Mouse (Mus musculus): ENCODE measurements around the gene Hfe. TPM values are rescaled to one million over a fixed set of nuclear protein-coding genes. Genes with fewer than 3 reads are reported as not detected.
"Not testable (repeated sequence)": the region's sequence is repeated elsewhere in the genome, so short reads cannot be mapped to it uniquely, and the experiment has no call there.

The Hfe gene
- polyA plus RNA-seq, 1 experiment from 2014 or later: 3.5 TPM

- peak overlapping the region; percentile 54 for H3K4me2 ChIP-seq (ENCODE audit: low read length)
- WGBS: 29% methylated on average over 4 of the region's 4 CpGs
- H3K36me3 ChIP-seq (ENCODE audit: control insufficient read depth, insufficient read depth, low read length): no peaks in the 10 kb centered on the region
- H3K27ac ChIP-seq (ENCODE audit: low read depth, low read length): peak overlapping the region; percentile 93
- H3K27me3 ChIP-seq (replicated peaks; ENCODE audit: control insufficient read depth, insufficient read depth, low read length): no peaks in the 10 kb centered on the region
- H3K9ac ChIP-seq (ENCODE audit: low read length): peak overlapping the region; percentile 66
- ATAC-seq (no peak), DNase-seq (ENCODE audit: low spot score) (peak; percentile 36)
- H3K9me3 ChIP-seq (replicated peaks; ENCODE audit: control insufficient read depth, low read length): no peaks in the 10 kb centered on the region
- H3K4me1 ChIP-seq (ENCODE audit: control insufficient read depth, insufficient read depth, low read length): peaks cover 11% of the 10 kb centered on the region; the same call in 1 of the 2 replicates
- H3K4me3 ChIP-seq (ENCODE audit: low read depth, low read length): peak overlapping the region; percentile 42
Measured at GRCm38 (mm10) chr13:23685966-23686365, 24.7 kb downstream of the Hfe start.

GRCm38 (mm10) chr13:23685121-23685861 is 25.4 kb downstream of the Hfe start:
- Histone ChIP-seq H3K27ac (ENCODE audit: low read depth, low read length) (peak overlapping the region; percentile 93), H3K4me3 (ENCODE audit: low read depth, low read length) (peak overlapping the region; percentile 42), H3K27me3 (replicated peaks; ENCODE audit: control insufficient read depth, insufficient read depth, low read length) (no peaks in the 10 kb centered on the region), H3K9ac (ENCODE audit: low read length) (peak overlapping the region; percentile 66), H3K4me1 (ENCODE audit: control insufficient read depth, insufficient read depth, low read length) (peaks cover 11% of the 10 kb centered on the region; the same call in 1 of the 2 replicates), H3K9me3 (replicated peaks; ENCODE audit: control insufficient read depth, low read length) (no peaks in the 10 kb centered on the region), H3K36me3 (ENCODE audit: control insufficient read depth, insufficient read depth, low read length) (no peaks in the 10 kb centered on the region), H3K4me2 (ENCODE audit: low read length) (peak overlapping the region; percentile 54)
- 4% methylated on average over 15 of the region's 15 CpGs for WGBS
- DNase-seq (ENCODE audit: low spot score) (peak; percentile 70), ATAC-seq (no peak)

GRCm38 (mm10) chr13:23684295-23684945 is 26.2 kb downstream of the Hfe start:
- peak overlapping the region; percentile 66 for H3K9ac ChIP-seq (ENCODE audit: low read length)
- not testable (repeated sequence) for H3K27me3 ChIP-seq (replicated peaks; ENCODE audit: control insufficient read depth, insufficient read depth, low read length); H3K9me3 ChIP-seq (replicated peaks; ENCODE audit: control insufficient read depth, low read length); H3K36me3 ChIP-seq (ENCODE audit: control insufficient read depth, insufficient read depth, low read length)
- peak overlapping the region; percentile 42 for H3K4me3 ChIP-seq (ENCODE audit: low read depth, low read length)
- peak overlapping the region; percentile 54 for H3K4me2 ChIP-seq (ENCODE audit: low read length)
- WGBS: 2% methylated on average over 12 of the region's 37 CpGs
- peaks cover 11% of the 10 kb centered on the region; the same call in 1 of the 2 replicates for H3K4me1 ChIP-seq (ENCODE audit: control insufficient read depth, insufficient read depth, low read length)
- peak; percentile 94 for DNase-seq (ENCODE audit: low spot score)
- ATAC-seq: peak; percentile 24
- H3K27ac ChIP-seq (ENCODE audit: low read depth, low read length): peak overlapping the region; percentile 93

- ATAC-seq (peak; percentile 99), DNase-seq (ENCODE audit: low spot score) (peak; percentile 99)
- H3K36me3 ChIP-seq (ENCODE audit: control insufficient read depth, insufficient read depth, low read length): no peaks in the 10 kb centered on the region
- H3K4me3 ChIP-seq (ENCODE audit: low read depth, low read length): peak within 1 kb of the TSS; percentile 42
- H3K27ac ChIP-seq (ENCODE audit: low read depth, low read length): peak within 1 kb of the TSS; percentile 93
- no peaks in the 10 kb centered on the region for H3K27me3 ChIP-seq (replicated peaks; ENCODE audit: control insufficient read depth, insufficient read depth, low read length)
- H3K9ac ChIP-seq (ENCODE audit: low read length): peak within 1 kb of the TSS; percentile 66
- under 1% methylated on average over 32 of the region's 32 CpGs for WGBS
- H3K9me3 ChIP-seq (replicated peaks; ENCODE audit: control insufficient read depth, low read length): no peaks in the 10 kb centered on the region
- H3K4me2 ChIP-seq (ENCODE audit: low read length): peak within 1 kb of the TSS; percentile 54
- H3K4me1 ChIP-seq (ENCODE audit: control insufficient read depth, insufficient read depth, low read length): peaks cover 11% of the 10 kb centered on the region; the same call in 1 of the 2 replicates
Measured at GRCm38 (mm10) chr13:23683755-23684281, 26.8 kb downstream of the Hfe start, which contains the start of the genes Hist1h2ac and Hist1h2bc. TSS of gene Hist1h2ac (minus strand) at chr13:23683948. TSS of gene Hist1h2bc (plus strand) at chr13:23684199.

GRCm38 (mm10) chr13:23682947-23683754 is 27.5 kb downstream of the Hfe start:
- Histone ChIP-seq H3K27ac (ENCODE audit: low read depth, low read length) (peak overlapping the region; percentile 67), H3K4me3 (ENCODE audit: low read depth, low read length) (peak overlapping the region; percentile 42), H3K9ac (ENCODE audit: low read length) (peak overlapping the region; percentile 60), H3K4me1 (ENCODE audit: control insufficient read depth, insufficient read depth, low read length) (peaks cover 11% of the 10 kb centered on the region; the same call in 1 of the 2 replicates), H3K4me2 (ENCODE audit: low read length) (peak overlapping the region; percentile 54)
- not testable (repeated sequence) for H3K9me3 ChIP-seq (replicated peaks; ENCODE audit: control insufficient read depth, low read length); ATAC-seq; H3K27me3 ChIP-seq (replicated peaks; ENCODE audit: control insufficient read depth, insufficient read depth, low read length); H3K36me3 ChIP-seq (ENCODE audit: control insufficient read depth, insufficient read depth, low read length)
- DNase-seq (ENCODE audit: low spot score): peak; percentile 27
- 8% methylated on average over 12 of the region's 30 CpGs for WGBS

- peak overlapping the region; percentile 60 for H3K9ac ChIP-seq (ENCODE audit: low read length)
Measured at GRCm38 (mm10) chr13:23682623-23682946, 28.1 kb downstream of the Hfe start.

GRCm38 (mm10) chr13:23681990-23682582 is 28.6 kb downstream of the Hfe start:
- Histone ChIP-seq H3K36me3 (ENCODE audit: control insufficient read depth, insufficient read depth, low read length) (no peaks in the 10 kb centered on the region), H3K4me2 (ENCODE audit: low read length) (peak overlapping the region; percentile 54; the same call in 1 of the 2 replicates), H3K27me3 (replicated peaks; ENCODE audit: control insufficient read depth, insufficient read depth, low read length) (no peaks in the 10 kb centered on the region), H3K9me3 (replicated peaks; ENCODE audit: control insufficient read depth, low read length) (no peaks in the 10 kb centered on the region), H3K4me1 (ENCODE audit: control insufficient read depth, insufficient read depth, low read length) (peaks cover 11% of the 10 kb centered on the region; the same call in 1 of the 2 replicates), H3K27ac (ENCODE audit: low read depth, low read length) (no peak overlapping the region), H3K9ac (ENCODE audit: low read length) (peak overlapping the region; percentile 60; the same call in 1 of the 2 replicates), H3K4me3 (ENCODE audit: low read depth, low read length) (no peak overlapping the region)
- WGBS: 90% methylated on average over 6 of the region's 6 CpGs
- DNase-seq (ENCODE audit: low spot score) (no peak), ATAC-seq (no peak)

More at GRCm38 (mm10) chr13:23682623-23682946, 28.1 kb downstream of the Hfe start:
- Histone ChIP-seq H3K27me3 (replicated peaks; ENCODE audit: control insufficient read depth, insufficient read depth, low read length) (no peaks in the 10 kb centered on the region), H3K27ac (ENCODE audit: low read depth, low read length) (peak overlapping the region; percentile 67; the same call in 1 of the 2 replicates), H3K36me3 (ENCODE audit: control insufficient read depth, insufficient read depth, low read length) (no peaks in the 10 kb centered on the region), H3K4me3 (ENCODE audit: low read depth, low read length) (peak overlapping the region; percentile 42), H3K4me2 (ENCODE audit: low read length) (peak overlapping the region; percentile 54), H3K4me1 (ENCODE audit: control insufficient read depth, insufficient read depth, low read length) (peaks cover 11% of the 10 kb centered on the region; the same call in 1 of the 2 replicates), H3K9me3 (replicated peaks; ENCODE audit: control insufficient read depth, low read length) (no peaks in the 10 kb centered on the region)
- DNase-seq (ENCODE audit: low spot score) (no peak), ATAC-seq (no peak)
- WGBS: 70% methylated on average over 1 of the region's 1 CpGs

- DNase-seq (ENCODE audit: low spot score) (no peak), ATAC-seq (no peak)
- Histone ChIP-seq H3K27me3 (replicated peaks; ENCODE audit: control insufficient read depth, insufficient read depth, low read length) (no peaks in the 10 kb centered on the region), H3K36me3 (ENCODE audit: control insufficient read depth, insufficient read depth, low read length) (no peaks in the 10 kb centered on the region), H3K4me1 (ENCODE audit: control insufficient read depth, insufficient read depth, low read length) (no peaks in the 10 kb centered on the region), H3K9ac (ENCODE audit: low read length) (no peak overlapping the region), H3K27ac (ENCODE audit: low read depth, low read length) (no peak overlapping the region), H3K9me3 (replicated peaks; ENCODE audit: control insufficient read depth, low read length) (no peaks in the 10 kb centered on the region), H3K4me2 (ENCODE audit: low read length) (no peak overlapping the region), H3K4me3 (ENCODE audit: low read depth, low read length) (no peak overlapping the region)
- 64% methylated on average over 3 of the region's 3 CpGs for WGBS
Measured at GRCm38 (mm10) chr13:23662536-23662935, 48.1 kb downstream of the Hfe start.

Data from forebrain, embryonic 14.5 days (tissue).